Mouse (Mus musculus) stomach, postnatal 0 days (tissue): ENCODE results near the gene Rnaset2a. TPM values are rescaled to one million over a fixed set of nuclear protein-coding genes. Genes with fewer than 3 reads are reported as not detected.
"Not testable (repeated sequence)": the region's sequence is repeated elsewhere in the genome, so short reads cannot be mapped to it uniquely, and the experiment has no call there.

Source experiments
- ATAC-seq: fragments of 200-750 bp; cut with Nextera tagmentation; 2 replicates; pipeline ENCODE4 v1.8.0; 2017; ENCODE audit not compliant: low FRiP score, low TSS enrichment
- DNase-seq: peaks from one replicate; pipeline ENCODE4 v3.0.0-alpha.2; 2016; ENCODE audit warnings: low spot score
- H3K27ac ChIP-seq: fragments of 300-500 bp; sonication (generic); replicated peaks from 2 replicates; pipeline ENCODE4 v1.5.1; 2014; ENCODE audit warnings: mild to moderate bottlenecking, control low read depth
- H3K27me3 ChIP-seq: fragments of 300-500 bp; sonication (generic); 2 replicates; pipeline ENCODE4 v1.6.1; 2014; ENCODE audit warnings: low read length; ENCODE audit not compliant: control insufficient read depth, insufficient read depth
- H3K36me3 ChIP-seq: fragments of 300-500 bp; sonication (generic); 2 replicates; pipeline ENCODE4 v1.6.1; 2014; ENCODE audit warnings: low read length, mixed read lengths; ENCODE audit not compliant: control insufficient read depth, insufficient read depth
- H3K4me1 ChIP-seq: fragments of 300-500 bp; sonication (generic); replicated peaks from 2 replicates; pipeline ENCODE4 v1.6.1; 2014; ENCODE audit warnings: antibody characterized with exemption; ENCODE audit not compliant: control insufficient read depth, insufficient read depth
- H3K4me2 ChIP-seq: fragments of 300-500 bp; sonication (generic); replicated peaks from 2 replicates; pipeline ENCODE4 v1.6.1; 2014; ENCODE audit warnings: low read depth, mild to moderate bottlenecking, control low read depth, moderate library complexity
- H3K4me3 ChIP-seq: fragments of 300-500 bp; sonication (generic); 2 replicates; pipeline ENCODE4 v1.5.1; 2014; ENCODE audit warnings: low read depth, low read length, control low read depth
- H3K9ac ChIP-seq: fragments of 300-500 bp; sonication (generic); 2 replicates; pipeline ENCODE4 v1.6.1; 2014; ENCODE audit warnings: mild to moderate bottlenecking, low read length, control low read depth, mixed read lengths
- H3K9me3 ChIP-seq: fragments of 300-500 bp; sonication (generic); 2 replicates; pipeline ENCODE4 v1.6.1; 2016; ENCODE audit warnings: low read length; ENCODE audit not compliant: control insufficient read depth
- WGBS: fragments of 180-500 bp; shearing (Covaris S2); extraction: QIAGEN DNeasy Blood & Tissue Kit; methylation state at CpG from one replicate; pipeline ENCODE4 v1.1.7; 2014; 5-methylcytosine and 5-hydroxymethylcytosine counted together
- polyA plus RNA-seq: library from polyadenylated mRNA; unstranded; fragments of >200 nt; fragmentation: Nextera tagmentation; extraction: Ambion mirVana; gene quantifications from 2 replicates; pipeline ENCODE4 v1.2.1, GENCODE M21; 2015

The Rnaset2a gene
- polyA plus RNA-seq, 1 experiment from 2014 or later: 44.8 TPM

DNA sequence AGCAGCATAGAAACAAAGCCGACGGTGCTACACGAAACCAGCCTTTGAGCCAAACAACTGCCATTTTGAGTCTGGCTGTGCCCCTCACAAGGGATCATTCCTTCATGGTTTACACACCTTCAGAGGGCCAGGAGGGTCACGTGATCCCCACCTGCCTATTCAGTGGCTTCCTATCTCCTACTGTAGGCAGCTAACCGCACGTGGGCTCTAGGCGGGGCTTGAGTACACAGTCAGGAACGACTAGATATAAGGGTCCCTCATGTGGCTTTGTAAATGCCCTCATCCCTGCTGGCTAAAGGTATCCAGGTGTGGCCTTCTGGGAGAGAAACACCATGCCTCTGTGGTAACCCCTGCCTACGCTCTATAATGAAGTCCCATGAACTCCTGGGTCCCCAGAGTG is 18.3 kb downstream of the Rnaset2a start:
- not testable (repeated sequence) for ATAC-seq, H3K9ac ChIP-seq, H3K9me3 ChIP-seq, H3K4me3 ChIP-seq, DNase-seq, H3K4me1 ChIP-seq, H3K4me2 ChIP-seq, H3K36me3 ChIP-seq, H3K27ac ChIP-seq, H3K27me3 ChIP-seq
- WGBS: 70% methylated on average over 9 of the region's 9 CpGs

GRCm38 (mm10) chr17:8128326-8128993 is 19.4 kb downstream of the Rnaset2a start:
- H3K4me3 ChIP-seq, ATAC-seq, H3K9ac ChIP-seq, H3K27me3 ChIP-seq, H3K9me3 ChIP-seq, H3K36me3 ChIP-seq, H3K27ac ChIP-seq, H3K4me2 ChIP-seq, DNase-seq, H3K4me1 ChIP-seq: not testable (repeated sequence)
- WGBS: no CpG with 5 or more reads among the region's 7 CpGs

- not testable (repeated sequence) for H3K27ac ChIP-seq, H3K4me3 ChIP-seq, H3K9ac ChIP-seq, DNase-seq, H3K4me1 ChIP-seq, H3K4me2 ChIP-seq, H3K27me3 ChIP-seq, H3K9me3 ChIP-seq, H3K36me3 ChIP-seq
- ATAC-seq: peak; percentile 71; the same call in 1 of the 2 replicates
- WGBS: 78% methylated on average over 2 of the region's 6 CpGs
Observed at GRCm38 (mm10) chr17:8124586-8124985, 23.3 kb downstream of the Rnaset2a start.

- not testable (repeated sequence) for DNase-seq, H3K27me3 ChIP-seq, H3K36me3 ChIP-seq, H3K27ac ChIP-seq, H3K9ac ChIP-seq, H3K4me1 ChIP-seq, ATAC-seq, H3K4me3 ChIP-seq, H3K4me2 ChIP-seq, H3K9me3 ChIP-seq
- WGBS: no CpG with 5 or more reads among the region's 3 CpGs
Observed at GRCm38 (mm10) chr17:8122974-8123373, 24.9 kb downstream of the Rnaset2a start.

DNA sequence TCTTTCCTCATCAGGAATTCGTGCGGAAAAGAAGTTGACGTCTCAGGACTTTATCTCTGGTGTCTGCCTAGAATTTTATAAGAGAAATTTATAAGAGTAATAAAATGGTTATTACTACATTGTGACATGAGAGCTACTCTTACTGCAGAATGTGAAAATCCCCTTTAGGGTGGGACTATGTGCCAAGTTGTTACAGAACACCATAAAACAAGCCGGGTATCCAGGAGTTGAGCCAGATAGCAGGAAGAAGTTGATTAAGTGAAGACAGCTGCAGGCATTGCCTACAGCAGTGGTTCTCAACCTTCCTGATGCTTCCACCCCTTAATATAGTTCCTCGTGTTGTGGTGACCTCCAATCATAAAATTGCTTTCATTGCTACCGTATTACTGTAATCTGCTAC is 31.0 kb downstream of the Rnaset2a start:
- not testable (repeated sequence) for DNase-seq, ATAC-seq, H3K4me2 ChIP-seq, H3K4me3 ChIP-seq, H3K9ac ChIP-seq, H3K36me3 ChIP-seq, H3K27me3 ChIP-seq, H3K9me3 ChIP-seq, H3K27ac ChIP-seq, H3K4me1 ChIP-seq
- no CpG with 5 or more reads among the region's 6 CpGs for WGBS

DNA sequence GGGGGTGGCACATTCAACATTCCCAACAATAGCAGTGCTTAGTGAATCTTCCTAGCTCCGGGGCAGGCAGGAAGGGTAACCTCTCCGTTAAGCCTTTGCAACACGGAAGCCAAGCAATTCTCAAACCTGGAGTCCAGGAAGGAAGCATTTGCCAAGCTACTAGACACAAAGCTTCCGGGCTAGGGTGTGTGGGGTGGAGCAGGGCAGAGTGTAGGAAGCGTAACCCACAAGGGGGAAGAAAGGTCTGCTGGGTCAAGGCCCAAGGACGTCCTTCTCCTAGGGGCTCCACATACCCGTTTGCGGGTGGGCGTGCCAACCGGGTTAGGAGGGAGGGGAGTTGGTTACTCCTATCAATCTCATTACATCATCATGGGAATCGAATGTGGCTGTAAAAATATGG is 31.5 kb downstream of the Rnaset2a start:
- H3K36me3 ChIP-seq, DNase-seq, ATAC-seq, H3K4me1 ChIP-seq, H3K4me3 ChIP-seq, H3K4me2 ChIP-seq, H3K9me3 ChIP-seq, H3K27ac ChIP-seq, H3K9ac ChIP-seq, H3K27me3 ChIP-seq: not testable (repeated sequence)
- 84% methylated on average over 5 of the region's 11 CpGs for WGBS

DNA sequence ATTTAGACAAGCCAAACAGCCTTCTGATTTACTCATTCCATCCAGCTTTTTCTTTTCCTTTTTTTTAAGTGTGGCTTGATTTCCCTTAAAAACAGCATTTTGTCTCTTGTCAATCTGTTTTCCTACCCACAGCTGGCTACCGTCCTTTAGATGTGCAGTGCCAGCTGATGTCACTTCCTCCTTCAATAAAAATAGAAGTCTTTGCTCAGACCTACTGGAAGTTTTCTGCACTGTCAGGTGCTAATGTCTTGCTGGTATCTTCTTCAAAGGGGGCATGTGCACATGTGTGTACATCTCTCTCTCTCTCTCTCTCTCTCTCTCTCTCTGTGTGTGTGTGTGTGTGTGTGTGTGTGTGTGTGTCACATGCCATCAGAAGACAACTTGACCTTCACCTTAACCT is 35.7 kb downstream of the Rnaset2a start:
- not testable (repeated sequence) for H3K4me1 ChIP-seq, H3K4me2 ChIP-seq, ATAC-seq, H3K9me3 ChIP-seq, DNase-seq, H3K4me3 ChIP-seq, H3K27me3 ChIP-seq, H3K36me3 ChIP-seq, H3K9ac ChIP-seq, H3K27ac ChIP-seq
- no CpG with 5 or more reads among the region's 1 CpGs for WGBS

- H3K27me3 ChIP-seq, H3K4me2 ChIP-seq, ATAC-seq, H3K4me3 ChIP-seq, H3K9me3 ChIP-seq, H3K4me1 ChIP-seq, DNase-seq, H3K27ac ChIP-seq, H3K36me3 ChIP-seq, H3K9ac ChIP-seq: not testable (repeated sequence)
- whole genome bisulfite sequencing: 54% methylated on average over 2 of the region's 6 CpGs
Observed at GRCm38 (mm10) chr17:8101297-8101609, 46.6 kb downstream of the Rnaset2a start.

GRCm38 (mm10) chr17:8100405-8101296 is 47.2 kb downstream of the Rnaset2a start:
- H3K4me1 ChIP-seq, H3K27ac ChIP-seq, H3K9me3 ChIP-seq, H3K27me3 ChIP-seq, DNase-seq, H3K36me3 ChIP-seq, ATAC-seq, H3K4me2 ChIP-seq, H3K9ac ChIP-seq, H3K4me3 ChIP-seq: not testable (repeated sequence)
- 75% methylated on average over 3 of the region's 26 CpGs for WGBS
